Mouse (Mus musculus): ENCODE measurements around the gene Evl.
"Not testable (repeated sequence)": the region's sequence is repeated elsewhere in the genome, so short reads cannot be mapped to it uniquely, and the experiment has no call there.

The Evl gene

DNA sequence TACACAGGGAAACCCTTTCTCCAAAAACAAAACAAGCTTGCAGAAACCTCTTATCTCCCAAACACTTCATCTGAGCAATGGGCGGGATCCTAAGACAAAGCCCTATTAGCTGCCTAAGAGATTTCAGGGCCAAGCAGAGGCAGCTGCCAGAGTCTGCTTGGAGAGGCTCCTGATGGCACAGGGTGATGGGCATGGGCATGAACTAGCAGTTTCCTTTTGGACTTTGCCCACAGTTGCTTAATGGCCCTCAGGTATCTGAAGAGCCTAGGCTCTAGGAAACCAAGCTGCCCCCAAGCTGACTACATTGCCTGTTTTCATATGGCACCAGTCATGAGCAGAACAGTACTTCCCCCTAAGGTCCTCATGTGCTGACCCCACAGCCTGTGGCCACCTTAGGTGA, 139.7 kb downstream of the Evl start:
- no peak for DNase-seq (ENCODE audit: low read depth in 1 of 2, low spot score in 2 of 2)

DNA sequence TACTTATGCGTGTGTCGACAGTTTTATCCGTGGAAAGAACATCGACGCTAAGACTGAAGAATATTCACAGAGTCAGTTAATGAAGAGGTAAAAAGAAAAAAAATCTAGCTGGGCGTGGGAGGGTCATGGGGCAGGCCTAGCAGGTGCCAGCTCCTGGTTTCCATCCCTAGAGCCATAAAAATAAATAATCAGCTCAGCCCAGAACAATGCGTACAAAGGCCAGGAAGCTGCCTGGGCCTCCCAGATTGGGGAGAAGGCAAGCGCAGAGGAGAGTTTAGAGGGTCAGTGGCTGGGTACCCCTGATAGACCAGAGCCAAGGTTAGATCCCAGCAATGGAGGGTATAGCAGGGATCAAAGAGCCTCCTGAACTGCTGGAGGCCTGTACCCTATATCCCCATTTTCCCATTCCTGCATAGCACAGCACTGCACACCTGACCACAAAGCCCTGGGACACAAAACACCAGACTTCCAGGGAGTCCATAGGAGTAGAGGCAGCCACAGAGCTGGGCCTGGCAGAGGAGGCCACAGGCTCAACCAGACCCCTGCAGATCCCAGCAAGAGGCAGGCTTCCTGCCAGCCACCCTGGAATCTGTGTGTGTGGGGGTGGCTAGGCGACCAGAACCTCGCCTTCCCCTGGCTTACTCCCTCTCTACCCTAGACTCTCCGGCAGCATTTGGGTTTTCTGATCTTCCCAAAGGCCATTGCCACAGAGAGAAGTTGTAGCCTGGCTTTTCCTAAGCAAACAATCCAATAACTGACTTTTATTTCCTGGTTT, 144.4 kb downstream of the Evl start:
- no peak for DNase-seq (ENCODE audit: low read depth in 1 of 2, low spot score in 2 of 2)

DNA sequence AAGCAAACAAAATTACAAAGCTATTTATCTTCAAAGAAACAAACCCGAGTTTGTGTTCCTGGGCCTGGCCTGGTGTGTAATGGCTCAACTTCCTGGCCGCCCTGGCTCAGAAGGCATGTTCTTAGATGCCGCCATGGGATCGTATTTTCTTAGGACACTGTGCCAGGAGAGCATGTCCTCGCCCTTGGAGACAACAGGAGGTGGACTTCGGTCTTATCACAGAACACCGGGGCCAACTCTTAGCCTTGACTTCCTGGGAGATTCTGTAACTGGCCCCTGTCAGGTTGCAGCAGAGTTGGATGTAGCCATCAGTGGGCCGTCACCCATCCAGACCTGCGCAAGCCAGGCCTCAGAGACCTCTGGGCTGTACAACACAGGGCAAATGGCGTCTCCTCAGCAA, 145.1 kb downstream of the Evl start:
- no peak for DNase-seq (ENCODE audit: low read depth in 1 of 2, low spot score in 2 of 2)

DNA sequence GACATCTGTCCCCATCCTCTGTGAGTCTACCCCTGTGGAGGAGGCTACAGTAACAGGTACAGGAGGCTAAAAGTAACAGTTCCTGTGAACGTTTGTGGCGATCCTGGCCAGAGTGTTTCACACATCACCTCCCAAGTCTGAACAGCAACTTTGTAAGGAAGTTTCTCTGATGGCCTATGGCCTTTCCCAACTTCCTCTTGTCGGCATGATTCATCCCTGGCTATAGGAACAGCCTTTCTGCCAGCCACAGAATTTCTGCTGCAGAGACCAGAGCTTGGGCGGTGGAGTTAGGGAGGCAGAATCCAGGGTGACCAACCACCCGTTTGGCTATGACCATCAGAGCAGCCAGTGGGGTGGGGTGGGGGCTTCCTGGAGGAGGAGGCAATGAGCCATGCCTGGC, 145.5 kb downstream of the Evl start:
- DNase-seq (ENCODE audit: low read depth in 1 of 2, low spot score in 2 of 2): no peak

DNA sequence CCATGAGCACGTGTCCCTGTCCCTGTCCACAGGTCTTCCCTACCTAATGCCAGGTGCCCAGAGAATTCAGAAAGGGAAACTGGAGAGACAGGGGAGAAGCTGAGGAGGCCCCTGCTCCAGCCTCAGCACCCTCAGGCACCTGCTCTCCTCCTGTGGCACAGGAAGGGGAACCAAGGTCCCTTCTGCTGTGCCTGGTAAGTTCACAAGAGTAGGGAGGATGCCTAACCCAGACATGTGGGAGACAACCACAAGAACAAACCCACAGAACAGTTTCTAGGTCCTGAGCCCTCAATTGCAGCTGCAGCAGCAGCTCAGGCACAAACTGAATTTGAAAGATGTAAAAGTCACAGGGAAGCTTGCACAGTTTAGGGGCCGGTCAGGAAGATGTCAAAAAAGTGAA, 146.7 kb downstream of the Evl start:
- no peak for DNase-seq (ENCODE audit: low read depth in 1 of 2, low spot score in 2 of 2)

DNA sequence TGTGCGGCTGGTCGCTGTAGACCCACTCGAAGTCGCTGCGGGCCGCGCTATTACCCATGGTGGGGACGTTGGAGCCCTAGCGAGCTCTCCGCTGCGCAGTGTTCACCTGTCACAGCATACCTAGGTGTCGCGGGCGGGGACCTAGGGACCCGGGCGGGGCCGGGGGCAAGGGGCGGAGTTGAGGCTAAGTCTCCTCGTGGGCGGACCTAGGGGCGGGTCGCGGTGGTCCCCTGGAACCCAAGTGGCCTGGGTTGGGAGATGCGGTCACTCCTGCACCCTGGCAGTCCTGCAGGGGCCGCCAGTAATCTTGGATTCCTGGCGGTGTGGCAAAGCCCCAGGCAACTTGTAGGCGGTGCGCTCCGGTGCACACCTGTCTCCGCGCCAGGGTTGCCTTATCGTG, 147.7 kb downstream of the Evl start, which contains the start of gene Degs2:
Degs2 (minus strand) TSS at position 131 of the 400 bp plus-strand sequence.
- no peak for DNase-seq (ENCODE audit: low read depth in 1 of 2, low spot score in 2 of 2)

DNA sequence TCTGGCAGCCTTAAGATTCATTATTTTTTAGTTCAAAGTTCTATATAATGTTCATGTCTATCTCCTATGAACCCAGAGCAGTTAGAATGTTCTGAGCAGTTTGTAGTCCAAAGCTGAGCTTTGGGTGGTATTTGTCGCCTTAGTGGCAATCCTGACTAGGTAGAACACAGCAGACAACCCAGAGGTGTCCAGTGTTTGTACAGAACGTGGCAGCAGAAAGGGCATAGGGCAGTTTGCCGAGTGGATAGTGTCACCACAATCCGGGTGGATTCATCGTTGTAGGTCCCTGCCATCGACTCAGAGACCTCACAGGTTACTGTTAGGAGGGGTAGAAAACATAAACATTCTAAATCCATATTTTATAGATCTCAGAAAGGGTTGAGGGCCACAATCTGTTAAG, 151.0 kb downstream of the Evl start:
- DNase-seq (ENCODE audit: low read depth in 1 of 2, low spot score in 2 of 2): no peak

DNA sequence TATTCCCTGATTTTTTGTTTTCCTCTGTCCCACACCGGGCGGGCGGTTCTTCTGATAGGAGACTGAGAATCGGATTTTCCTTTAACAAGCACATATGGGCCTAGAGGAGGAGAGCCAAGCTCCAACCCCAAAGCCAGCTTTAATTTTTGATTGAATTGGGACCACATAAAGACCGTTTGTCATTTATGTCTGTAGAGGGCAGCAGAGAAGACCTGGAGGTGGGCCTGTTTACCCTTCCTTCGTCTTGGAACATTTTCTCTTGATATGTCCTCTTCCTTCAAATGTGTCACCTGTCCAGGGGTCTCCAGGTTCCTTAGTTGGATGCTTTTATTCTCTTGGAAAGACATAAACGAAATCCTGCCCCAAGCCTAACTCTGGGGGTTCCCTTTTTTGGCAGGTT, 151.6 kb downstream of the Evl start:
- no peak for DNase-seq (ENCODE audit: low read depth in 1 of 2, low spot score in 2 of 2)

DNA sequence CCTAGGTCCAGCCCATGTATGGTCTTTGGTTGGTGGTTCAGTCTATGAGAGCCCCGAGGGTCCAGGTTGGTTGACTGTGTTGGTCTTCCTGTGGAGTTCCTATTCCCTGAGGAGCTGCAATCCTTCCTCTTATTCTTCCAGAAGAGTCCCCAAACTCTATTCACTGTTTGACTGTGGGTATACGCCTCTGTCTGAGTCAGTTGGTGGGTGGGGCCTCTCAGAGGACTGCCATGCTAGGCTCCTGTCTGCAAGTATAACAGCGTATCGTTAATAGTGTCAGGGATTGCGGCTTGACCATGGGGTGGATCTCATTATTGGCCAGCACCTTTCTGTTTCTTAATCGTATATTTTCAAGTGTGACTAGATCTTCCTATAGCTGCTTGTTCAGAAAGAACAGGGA, 154.9 kb downstream of the Evl start:
- DNase-seq (ENCODE audit: low read depth in 1 of 2, low spot score in 2 of 2): no peak

DNA sequence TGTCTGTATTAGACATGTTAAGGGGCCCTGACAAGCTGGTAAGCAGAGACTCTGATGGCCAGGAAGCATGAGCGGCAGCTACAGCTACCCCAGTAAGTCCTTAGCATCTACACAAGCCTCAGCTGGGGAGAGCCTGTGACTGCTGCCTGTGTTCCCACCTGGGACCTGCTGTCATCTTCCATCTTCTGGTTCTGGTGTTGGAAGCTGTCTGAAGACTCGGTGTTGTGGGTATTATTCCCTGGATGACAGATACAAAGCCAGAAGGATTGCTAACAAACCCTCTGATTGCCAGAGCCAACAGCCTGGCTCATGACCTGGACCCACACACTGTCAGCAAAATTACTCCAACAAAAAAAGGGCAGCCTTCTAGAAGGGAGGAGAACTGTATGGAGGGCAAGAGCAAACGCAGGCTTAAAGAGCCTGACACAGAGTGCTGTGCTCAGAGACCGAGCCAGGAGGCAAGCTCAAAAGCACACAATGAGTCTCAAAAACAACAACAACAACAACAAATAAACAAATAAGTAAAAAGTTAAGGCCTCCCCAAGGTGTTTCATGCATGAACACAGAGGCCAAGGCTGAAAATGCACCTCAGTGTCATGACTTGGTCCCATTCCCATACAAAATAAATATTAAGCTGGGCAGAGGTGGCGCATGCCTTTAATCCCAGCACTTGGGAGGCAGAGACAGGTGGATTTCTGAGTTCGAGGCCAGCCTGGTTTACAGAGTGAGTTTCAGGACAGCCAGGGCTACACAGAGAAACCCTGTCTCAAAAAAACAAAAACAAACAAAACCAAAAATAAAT, 155.6 kb downstream of the Evl start:
- DNase-seq (ENCODE audit: low read depth in 1 of 2, low spot score in 2 of 2): no peak

DNA sequence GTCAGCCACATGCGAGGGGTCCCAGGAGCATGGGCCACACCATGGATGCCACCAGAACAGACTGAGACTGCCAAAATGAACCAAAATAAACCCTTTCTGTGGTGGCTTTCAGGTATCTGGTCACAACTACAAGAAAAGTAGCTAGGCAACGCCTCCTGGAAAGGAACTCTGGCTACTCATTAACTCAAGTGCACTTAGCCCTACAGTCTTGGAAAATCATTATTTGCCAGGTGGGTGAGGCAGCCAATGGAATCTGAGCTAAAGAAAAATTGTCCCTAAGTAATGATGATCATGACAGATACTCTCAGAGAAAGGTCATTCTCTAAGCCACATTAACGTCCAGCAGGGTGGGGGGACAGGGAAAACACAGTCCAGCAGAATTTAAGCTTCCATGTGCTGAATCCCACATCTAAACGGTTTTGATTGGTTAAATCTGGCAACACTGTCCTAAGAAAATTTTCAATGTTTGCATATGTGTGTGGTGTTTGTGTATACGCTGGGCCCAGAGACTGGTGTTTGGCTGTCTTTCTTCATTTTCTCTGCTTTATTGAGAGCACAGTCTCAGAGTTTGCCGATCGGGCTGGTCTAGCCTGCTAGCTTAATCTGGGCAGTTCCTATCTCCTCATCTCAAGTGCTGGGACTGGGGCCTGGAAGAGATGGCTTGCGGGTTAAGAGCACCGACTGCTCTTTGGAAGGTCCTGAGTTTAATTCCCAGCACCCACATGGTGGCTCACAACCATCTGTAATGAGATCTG, 156.5 kb downstream of the Evl start:
- DNase-seq (ENCODE audit: low read depth in 1 of 2, low spot score in 2 of 2): no peak

DNA sequence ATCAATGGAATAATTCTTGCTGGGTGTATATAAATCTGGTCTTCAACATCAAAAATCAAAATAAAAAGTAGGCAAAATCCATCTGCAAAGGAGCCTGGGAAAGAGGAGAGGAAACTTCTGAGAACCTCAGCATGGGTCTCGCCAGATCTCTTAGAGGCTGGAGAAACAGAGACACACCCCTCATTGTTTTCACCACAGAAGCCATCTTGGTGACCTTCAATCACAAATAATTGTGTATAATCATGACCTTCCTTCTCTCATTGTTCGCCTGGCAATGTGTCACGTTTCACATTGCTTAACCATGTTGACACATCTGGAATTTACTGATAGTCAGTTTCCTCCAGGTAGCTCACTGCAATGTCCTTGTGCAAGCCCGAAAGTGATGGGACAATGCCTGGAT, 158.0 kb downstream of the Evl start:
- DNase-seq (ENCODE audit: low read depth in 1 of 2, low spot score in 2 of 2): no peak

DNA sequence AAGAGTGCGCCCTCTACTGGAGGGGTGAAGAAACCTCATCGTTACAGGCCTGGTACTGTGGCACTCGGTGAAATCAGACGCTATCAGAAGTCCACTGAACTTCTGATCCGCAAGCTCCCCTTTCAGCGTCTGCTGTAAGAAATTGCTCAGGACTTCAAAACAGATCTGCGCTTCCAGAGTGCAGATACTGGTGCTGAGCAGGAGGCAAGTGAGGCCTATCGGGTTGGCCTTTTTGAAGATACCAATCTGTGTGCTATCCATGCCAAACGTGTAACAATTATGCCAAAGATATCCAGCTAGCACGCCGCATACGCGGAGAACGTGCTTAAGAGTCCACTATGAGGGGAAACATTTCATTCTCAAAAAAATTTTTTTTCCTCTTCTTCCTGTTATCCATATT, 159.5 kb downstream of the Evl start:
- DNase-seq (ENCODE audit: low read depth in 1 of 2, low spot score in 2 of 2): not testable (repeated sequence)

DNA sequence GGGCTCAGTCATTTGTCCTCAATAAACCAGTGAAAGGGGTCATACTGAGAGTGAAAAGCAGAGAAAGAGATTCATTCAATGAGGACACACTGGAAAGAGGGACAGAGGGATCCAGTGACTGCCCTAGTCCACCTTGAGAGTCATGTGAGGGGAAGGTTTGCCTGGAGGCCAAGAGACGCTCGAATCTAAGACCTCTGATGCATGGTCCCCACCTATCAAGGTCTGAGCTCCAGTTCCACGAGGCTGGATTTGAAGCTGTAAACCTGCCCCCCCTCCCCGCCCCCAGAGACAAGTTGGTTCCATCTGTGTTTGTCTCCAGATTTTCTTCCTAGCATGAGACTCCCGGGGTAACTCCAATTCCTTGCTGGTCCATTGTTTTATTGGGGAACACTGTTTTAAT, 161.3 kb downstream of the Evl start:
- no peak for DNase-seq (ENCODE audit: low read depth in 1 of 2, low spot score in 2 of 2)

DNA sequence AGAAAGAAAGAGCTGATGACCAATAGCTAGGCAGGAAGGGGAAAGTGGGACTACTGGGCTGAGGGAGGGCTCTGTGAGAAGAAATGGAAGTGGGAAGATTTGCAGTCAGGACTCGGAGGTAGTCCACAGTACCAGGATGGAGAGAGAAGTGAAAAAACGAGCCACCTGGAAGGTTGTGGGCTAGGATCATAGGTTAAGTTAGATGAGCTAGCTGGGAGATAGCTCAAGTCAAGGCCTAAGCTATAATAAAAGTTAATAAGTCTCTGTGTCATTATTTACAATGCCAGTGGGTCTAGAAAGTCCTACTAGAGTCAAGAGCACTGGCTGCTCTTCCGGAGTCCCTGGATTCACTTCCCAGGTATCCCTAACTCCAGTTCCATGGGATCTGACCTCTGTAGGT, 164.0 kb downstream of the Evl start:
- no peak for DNase-seq (ENCODE audit: low read depth in 1 of 2, low spot score in 2 of 2)

DNA sequence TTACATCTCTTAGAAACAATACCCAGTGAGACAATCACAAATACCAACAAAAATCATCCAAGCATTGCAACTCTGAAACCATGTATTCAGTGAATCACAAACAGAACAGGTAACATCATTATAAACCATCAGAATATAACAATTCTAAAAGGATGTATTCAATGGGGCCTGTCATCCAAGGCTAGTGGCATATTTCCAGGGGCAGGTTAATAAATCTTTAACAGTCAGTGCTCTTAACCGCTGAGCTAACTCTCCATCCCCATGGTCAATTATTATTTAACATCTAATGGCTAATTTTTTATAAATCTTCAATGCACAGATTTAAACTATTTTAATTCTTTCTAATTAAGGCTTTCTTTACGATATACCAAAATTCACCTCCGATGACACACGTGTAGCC, 167.9 kb downstream of the Evl start:
- no peak for DNase-seq (ENCODE audit: low read depth in 1 of 2, low spot score in 2 of 2)

DNA sequence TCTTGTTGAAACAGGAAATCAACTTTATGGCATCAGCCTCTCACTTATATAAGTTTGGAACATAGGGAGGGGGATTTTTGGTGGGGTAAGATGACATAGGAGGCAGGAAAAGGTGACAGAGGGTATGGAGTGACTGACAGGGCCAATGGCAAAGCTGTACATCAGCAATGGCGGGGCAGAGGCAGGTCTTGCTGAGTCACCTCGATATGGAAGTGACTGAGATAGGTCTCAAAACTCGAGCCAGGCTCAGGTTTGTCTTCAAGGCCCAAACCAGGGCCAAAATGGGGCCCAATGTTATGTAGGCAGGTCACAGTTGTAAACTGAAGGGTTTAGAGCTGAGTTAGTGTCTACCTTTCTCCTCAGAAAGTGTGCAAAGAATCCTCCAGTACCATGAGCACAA, 169.3 kb downstream of the Evl start:
- no peak for DNase-seq (ENCODE audit: low read depth in 1 of 2, low spot score in 2 of 2)

DNA sequence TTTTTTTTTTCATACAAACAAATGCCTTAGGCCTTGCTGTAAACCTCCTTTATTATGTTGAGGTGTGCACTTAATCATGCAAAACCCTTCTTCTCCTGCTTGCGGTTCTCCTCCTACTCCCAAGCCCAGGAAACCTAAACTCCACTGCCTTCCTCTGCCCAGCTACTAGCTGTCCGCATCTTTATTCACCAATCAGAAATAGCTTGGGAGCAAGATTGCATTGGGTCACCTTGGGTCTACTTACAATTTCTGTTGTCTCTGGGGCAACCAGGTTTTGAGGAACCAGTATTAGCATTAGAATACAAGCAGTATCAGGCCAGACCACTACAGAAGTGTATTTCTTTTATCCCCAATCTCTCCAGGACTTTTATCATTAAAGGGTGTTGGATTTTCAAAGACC, 179.9 kb downstream of the Evl start:
- no peak for DNase-seq (ENCODE audit: low read depth in 1 of 2, low spot score in 2 of 2)

DNA sequence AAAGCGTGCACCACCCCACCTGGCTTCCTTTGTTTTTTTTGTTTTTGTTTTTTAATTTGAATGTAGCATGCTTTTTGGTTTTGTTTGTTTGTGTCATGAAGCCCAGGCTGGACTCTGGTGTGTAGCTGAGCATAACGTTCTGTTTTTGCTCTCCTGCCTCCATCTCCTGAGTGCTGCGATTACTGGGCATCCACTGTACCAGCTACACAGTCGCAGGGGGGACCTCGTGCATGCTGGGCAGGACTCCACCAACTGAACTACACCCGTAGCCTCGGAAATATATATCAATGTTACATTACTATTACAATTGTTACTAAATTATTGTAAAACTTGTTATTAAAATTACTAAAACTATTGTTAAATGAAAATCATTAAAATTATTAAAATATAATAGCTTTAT, 183.3 kb downstream of the Evl start:
- DNase-seq (ENCODE audit: low read depth in 1 of 2, low spot score in 2 of 2): no peak

All from monocyte, adult 2 months (primary cell).